Mouse (Mus musculus): Measurements from ENCODE around the gene Xrcc5.

The Xrcc5 gene

GRCm38 (mm10) chr1:72380544-72380943, 73.3 kb downstream of the Xrcc5 start:
- no peak for ATAC-seq (ENCODE audit: insufficient number of reproducible peaks, low FRiP score, low TSS enrichment)

- ATAC-seq (ENCODE audit: insufficient number of reproducible peaks, low FRiP score, low TSS enrichment) = no peak
Measured at GRCm38 (mm10) chr1:72383056-72383455, 75.8 kb downstream of the Xrcc5 start.

- ATAC-seq (ENCODE audit: insufficient number of reproducible peaks, low FRiP score, low TSS enrichment) = no peak
Measured at GRCm38 (mm10) chr1:72383651-72384050, 76.4 kb downstream of the Xrcc5 start.

GRCm38 (mm10) chr1:72390420-72390819, 83.2 kb downstream of the Xrcc5 start:
- no peak for ATAC-seq (ENCODE audit: insufficient number of reproducible peaks, low FRiP score, low TSS enrichment)

GRCm38 (mm10) chr1:72399720-72400401, 92.6 kb downstream of the Xrcc5 start:
- no peak for ATAC-seq (ENCODE audit: insufficient number of reproducible peaks, low FRiP score, low TSS enrichment)

GRCm38 (mm10) chr1:72400616-72401015, 93.4 kb downstream of the Xrcc5 start:
- peak; percentile 93 for ATAC-seq (ENCODE audit: insufficient number of reproducible peaks, low FRiP score, low TSS enrichment)

GRCm38 (mm10) chr1:72401331-72402069, 94.3 kb downstream of the Xrcc5 start:
- ATAC-seq (ENCODE audit: insufficient number of reproducible peaks, low FRiP score, low TSS enrichment) = no peak

GRCm38 (mm10) chr1:72406505-72407079, 99.4 kb downstream of the Xrcc5 start:
- no peak for ATAC-seq (ENCODE audit: insufficient number of reproducible peaks, low FRiP score, low TSS enrichment)

- peak; percentile 46; the same call in 1 of the 2 replicates for ATAC-seq (ENCODE audit: insufficient number of reproducible peaks, low FRiP score, low TSS enrichment)
Measured at GRCm38 (mm10) chr1:72409936-72410335, 102.7 kb downstream of the Xrcc5 start.

- no peak for ATAC-seq (ENCODE audit: insufficient number of reproducible peaks, low FRiP score, low TSS enrichment)
Measured at GRCm38 (mm10) chr1:72411108-72411507, 103.9 kb downstream of the Xrcc5 start.

GRCm38 (mm10) chr1:72413205-72413604, 106.0 kb downstream of the Xrcc5 start:
- ATAC-seq (ENCODE audit: insufficient number of reproducible peaks, low FRiP score, low TSS enrichment) = no peak

GRCm38 (mm10) chr1:72414133-72414532, 106.9 kb downstream of the Xrcc5 start:
- ATAC-seq (ENCODE audit: insufficient number of reproducible peaks, low FRiP score, low TSS enrichment) = no peak

- no peak for ATAC-seq (ENCODE audit: insufficient number of reproducible peaks, low FRiP score, low TSS enrichment)
Measured at GRCm38 (mm10) chr1:72414561-72415253, 107.5 kb downstream of the Xrcc5 start.

GRCm38 (mm10) chr1:72418744-72419655, 111.8 kb downstream of the Xrcc5 start:
- no peak for ATAC-seq (ENCODE audit: insufficient number of reproducible peaks, low FRiP score, low TSS enrichment)

- no peak for ATAC-seq (ENCODE audit: insufficient number of reproducible peaks, low FRiP score, low TSS enrichment)
Measured at GRCm38 (mm10) chr1:72420220-72420619, 113.0 kb downstream of the Xrcc5 start.

- ATAC-seq (ENCODE audit: insufficient number of reproducible peaks, low FRiP score, low TSS enrichment) = peak; percentile 88
Measured at GRCm38 (mm10) chr1:72422121-72422520, 114.9 kb downstream of the Xrcc5 start.

- ATAC-seq (ENCODE audit: insufficient number of reproducible peaks, low FRiP score, low TSS enrichment) = no peak
Measured at GRCm38 (mm10) chr1:72426456-72426855, 119.2 kb downstream of the Xrcc5 start.

- peak; percentile 33; the same call in 1 of the 2 replicates for ATAC-seq (ENCODE audit: insufficient number of reproducible peaks, low FRiP score, low TSS enrichment)
Measured at GRCm38 (mm10) chr1:72428526-72428925, 121.3 kb downstream of the Xrcc5 start.

GRCm38 (mm10) chr1:72429107-72429807, 122.0 kb downstream of the Xrcc5 start:
- no peak for ATAC-seq (ENCODE audit: insufficient number of reproducible peaks, low FRiP score, low TSS enrichment)
